Mouse (Mus musculus) cortical plate, adult 2 months (tissue): ENCODE results near the gene Scrg1.

Experiments used
- CTCF ChIP-seq: fragments of 200-500 bp; IDR thresholded peaks from 2 replicates; pipeline ENCODE4 v1.5.1; 2011; ENCODE audit warnings: mild to moderate bottlenecking, control low read depth, low read length; ENCODE audit not compliant: insufficient read depth; ENCODE audit errors: extremely low read depth
- POLR2A ChIP-seq: fragments of 200-500 bp; IDR thresholded peaks from 2 replicates; pipeline ENCODE4 v1.6.1; 2011; ENCODE audit warnings: mild to moderate bottlenecking, low read length, control low read depth; ENCODE audit not compliant: insufficient read depth; ENCODE audit errors: extremely low read depth

DNA sequence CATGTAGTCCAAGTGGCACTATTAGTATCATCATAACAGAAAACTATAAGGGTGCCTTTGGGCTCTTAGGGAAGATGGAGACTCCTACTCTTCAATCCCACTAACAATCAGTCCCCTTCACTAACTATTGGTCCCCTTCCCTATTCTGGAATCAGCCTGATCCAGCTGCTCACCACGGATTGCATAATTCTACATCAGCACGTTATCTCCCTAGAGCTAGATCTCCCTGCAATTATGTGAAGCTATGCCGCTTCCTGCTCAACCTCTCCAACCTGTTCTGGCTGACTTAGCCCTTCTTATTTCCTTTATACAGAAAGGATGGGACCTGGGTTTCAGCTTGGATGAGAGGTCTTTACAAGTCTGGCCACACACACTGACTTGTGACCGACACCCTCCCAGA lies 12.4 kb upstream of the Scrg1 start:
- TF ChIP-seq CTCF, result no peak
- TF ChIP-seq POLR2A, result no peak
